Mouse (Mus musculus) kidney, postnatal 14 days (tissue): ENCODE data around the gene Sgk1.
"Not testable (repeated sequence)": the region's sequence is repeated elsewhere in the genome, so short reads cannot be mapped to it uniquely, and the experiment has no call there.

Experiments
- DNase-seq: peaks from one replicate; pipeline ENCODE4 v3.0.0; 2022; ENCODE audit warnings: mixed read lengths

Sgk1 gene

DNA sequence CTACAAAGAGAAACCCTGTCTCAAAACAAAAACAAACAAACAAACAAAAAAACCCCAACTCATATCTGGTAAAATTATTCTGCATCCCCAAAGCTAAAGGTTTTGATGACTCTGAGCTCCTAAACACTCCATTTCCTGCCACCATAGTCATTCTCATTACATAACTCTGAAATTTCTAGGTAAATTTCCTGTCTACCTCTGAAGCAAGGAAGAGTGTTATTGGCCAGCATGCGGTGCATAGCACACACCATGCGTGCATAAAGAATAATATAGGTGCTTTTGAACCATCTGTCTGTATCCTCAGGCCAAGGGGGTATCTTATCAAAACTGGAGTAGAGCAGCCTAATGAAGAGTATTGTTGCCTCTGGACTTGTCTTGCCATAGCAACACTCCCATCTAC lies 13.8 kb upstream of the Sgk1 start:
- DNase-seq: no peak

DNA sequence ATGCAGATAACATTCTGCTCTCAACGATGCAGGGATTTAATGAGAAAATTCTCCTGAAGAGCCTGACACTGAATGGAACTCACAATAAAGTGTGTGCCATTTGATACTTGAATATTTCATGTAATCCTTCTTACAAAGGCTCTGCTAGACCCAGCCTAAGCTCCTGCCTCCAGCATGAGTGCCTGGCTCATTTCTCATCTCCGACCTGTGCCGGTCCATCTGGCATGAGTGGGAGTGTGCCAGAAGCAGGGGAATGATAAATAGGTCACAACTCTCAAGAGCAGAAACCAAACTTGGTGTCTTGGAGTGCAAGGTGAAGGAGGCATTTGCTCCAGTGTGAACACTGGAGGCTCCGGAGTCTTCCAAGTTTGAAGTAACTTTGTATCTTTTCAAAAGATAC lies 13.4 kb upstream of the Sgk1 start:
- no peak for DNase-seq

DNA sequence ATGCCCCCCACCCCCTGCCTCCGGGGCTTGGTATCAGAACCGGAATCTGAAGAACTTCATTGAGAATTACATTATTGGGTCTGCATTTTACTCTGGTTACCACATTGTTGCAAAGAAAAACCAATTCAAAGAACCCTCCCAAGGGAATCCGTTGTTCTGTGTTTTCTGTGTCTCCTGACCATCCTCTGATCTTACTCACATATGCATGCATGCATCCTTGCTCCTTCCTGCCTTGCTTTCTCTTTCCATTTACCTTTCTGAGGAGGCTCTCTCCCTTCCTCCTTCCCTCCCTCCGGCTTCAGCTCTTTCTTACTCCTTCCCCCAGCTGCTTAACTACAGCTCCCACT lies 174 bp upstream of the Sgk1 start:
- DNase-seq: no peak

DNA sequence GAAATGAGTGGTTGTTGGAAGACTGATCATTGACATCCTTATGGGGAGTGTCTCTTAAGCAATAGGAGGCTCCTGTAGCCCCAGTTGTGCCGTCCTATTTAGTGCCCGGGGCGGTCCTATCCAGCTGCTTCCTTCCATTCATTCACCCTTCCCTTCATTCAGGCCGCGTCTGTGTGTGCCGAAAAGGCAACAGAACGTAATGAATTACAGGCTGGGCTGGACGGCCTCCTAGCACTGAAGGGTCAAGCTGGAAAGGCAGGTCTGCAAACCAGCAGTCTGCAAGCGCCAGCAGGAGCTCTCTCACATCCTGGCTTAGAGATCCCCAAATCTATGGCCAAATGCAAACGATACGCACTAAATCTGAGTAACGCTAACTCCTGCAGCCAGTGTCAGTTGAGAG lies 1.6 kb downstream of the Sgk1 start:
- DNase-seq: peak; percentile 26

DNA sequence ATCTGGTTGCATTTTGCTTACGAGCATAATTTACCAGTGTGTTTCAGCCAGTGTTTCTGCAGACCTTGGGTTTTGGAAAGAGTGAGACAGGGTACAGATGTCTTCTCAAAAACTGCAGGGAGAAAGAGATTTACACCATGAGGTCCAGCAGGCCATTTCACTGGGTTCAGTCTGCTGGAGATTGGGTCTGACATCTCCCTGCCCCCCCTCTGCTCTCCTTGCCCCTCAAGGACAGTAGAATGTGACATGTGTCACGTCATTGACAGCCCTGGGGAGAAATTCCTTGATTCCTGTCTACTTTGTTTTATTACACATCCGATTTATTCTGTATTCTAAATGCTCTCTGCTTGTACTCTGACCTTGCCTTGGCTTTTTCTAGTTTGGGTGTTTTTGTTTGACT lies 2.5 kb downstream of the Sgk1 start:
- no peak for DNase-seq

DNA sequence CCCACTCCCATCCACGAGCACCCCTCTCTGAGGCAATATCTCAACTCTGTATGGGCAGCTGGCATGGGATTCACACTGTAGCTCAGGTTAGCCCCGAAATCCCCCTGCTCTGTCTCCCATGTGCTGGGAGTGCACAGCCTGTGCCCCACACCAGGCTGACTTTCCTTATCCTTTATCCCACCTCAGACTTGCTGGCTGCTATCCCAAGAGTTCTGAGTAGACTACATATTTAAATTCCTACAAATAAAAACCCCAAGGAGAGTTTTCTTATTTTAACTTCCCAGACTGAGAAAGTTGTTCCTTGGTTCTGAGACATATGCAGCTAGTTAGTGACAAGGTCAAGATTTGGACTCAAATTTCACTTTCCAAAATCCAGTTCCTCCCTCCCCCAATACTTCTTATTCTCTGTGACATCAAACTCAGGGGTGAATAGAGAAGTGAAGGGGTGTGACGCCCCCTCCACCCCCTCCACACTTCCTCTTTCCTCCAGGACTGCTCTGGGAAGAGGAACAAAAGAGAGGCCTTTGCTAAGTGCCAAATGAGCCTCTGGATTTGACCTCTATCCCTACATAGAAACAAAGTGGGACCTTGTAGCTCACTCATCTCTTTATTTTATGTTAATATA lies 7.3 kb downstream of the Sgk1 start:
- DNase-seq: no peak

DNA sequence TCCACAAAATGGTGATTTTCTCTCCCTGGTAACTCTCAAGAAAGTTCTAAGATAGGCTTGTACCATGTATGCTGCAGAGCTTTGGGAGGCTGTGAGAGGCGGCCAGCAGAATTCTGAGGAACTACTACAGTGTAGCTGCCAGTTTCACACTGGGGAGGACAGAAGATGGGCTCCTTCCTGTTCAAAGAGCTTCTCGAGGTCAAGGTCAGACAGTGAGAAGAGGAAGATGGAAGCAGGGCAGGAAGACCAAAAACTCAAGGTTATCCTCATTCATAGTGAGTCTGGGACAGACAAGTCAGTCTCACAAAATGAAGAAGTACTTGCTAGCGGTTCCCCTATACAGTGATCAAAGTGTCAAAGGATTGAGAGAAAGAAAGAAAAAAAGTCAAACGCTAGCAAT lies 8.3 kb downstream of the Sgk1 start:
- no peak for DNase-seq

DNA sequence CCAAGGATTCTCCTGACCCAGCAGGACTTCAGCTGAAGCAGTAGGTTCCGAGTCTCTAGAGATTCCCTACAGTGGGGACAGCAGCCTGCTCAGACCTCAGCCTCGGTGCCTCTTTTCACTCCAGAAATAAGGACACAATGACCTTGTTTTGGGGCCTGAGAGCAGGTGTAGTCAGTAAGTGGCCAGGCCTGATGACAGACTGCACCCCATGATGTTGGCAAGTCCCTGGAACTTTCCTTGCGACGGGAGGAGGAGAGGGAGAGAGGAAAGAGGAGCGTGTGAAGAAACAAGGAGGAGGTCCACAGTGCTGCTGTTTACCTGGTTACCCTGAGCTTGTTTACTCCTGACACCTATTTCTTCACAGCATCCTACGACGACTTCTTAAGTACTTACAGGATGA lies 9.5 kb downstream of the Sgk1 start:
- DNase-seq: no peak

DNA sequence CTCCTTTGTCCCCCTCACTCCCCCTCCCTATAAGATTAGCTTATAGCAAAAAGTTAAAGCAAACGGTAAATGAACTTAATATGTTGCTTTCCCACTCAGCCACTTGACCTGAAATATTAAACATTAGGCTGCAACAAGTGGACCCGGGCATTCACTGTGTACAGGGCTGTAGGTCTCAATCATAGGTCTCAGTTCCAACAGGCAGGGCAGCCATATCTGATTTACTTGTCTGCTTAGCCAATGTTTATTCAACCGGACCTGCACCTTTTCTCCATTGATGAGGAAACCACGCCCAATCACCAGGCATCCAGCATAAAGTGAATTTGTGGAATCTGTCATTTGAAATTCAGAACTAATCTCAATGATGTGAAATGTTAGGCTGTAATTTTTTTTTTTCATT lies 10.1 kb downstream of the Sgk1 start:
- no peak for DNase-seq

DNA sequence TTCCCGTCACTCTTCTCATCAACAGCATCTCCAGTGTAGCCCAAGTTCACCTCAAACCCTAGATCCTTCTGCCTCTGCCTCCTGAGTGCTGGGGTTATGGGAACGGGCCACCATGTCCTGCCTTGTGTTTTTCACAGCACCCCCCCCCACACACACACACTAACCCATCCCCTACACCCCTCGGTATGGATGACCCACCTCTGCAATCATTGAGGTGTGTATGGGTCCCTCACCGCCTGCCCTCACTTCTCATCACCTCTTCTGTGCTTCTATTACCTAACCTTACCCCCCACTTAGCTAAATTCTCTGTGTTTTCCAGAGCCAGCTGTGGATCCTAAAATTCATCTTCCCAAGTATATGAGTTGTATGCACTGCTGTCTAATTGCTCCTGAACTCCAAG lies 16.4 kb downstream of the Sgk1 start:
- DNase-seq: no peak

DNA sequence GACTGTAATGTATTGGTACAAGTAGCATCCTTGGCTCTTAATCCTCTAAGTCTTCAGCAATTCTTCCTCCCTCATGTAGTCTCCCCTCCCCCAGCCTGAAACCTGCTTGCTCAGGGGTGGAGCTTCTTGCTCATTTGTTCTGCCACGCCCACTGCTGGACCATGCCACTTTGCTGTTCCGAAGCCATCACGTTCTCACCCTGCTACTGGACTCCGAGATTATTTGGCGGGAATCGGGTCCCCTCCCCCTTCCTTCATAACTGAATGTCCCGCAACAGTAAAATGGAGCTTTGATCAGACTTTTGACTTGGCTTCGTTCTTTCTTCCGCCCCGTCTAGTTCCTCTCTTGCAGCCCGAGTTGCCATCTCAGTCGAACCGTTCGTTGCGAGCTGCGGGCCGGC lies 16.9 kb downstream of the Sgk1 start:
- not testable (repeated sequence) for DNase-seq

DNA sequence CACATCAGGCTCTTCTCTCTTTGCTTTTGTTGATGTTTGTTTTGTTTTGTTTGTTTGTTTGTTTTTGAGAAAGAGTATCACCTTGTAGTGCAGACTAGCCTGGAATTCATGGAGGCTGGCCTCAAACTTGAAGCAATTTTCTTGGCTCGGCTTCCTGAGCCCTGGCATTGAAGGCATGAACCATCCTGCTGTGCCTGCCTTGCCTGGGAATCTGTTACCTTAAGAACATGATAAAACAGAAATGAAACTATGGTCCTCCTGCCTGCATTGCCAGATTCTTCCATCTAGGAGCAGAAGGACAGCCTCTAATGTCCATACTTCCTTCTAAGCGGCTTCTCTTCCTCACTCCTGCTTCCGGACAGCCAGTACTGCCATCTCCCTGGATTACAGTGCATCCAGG lies 17.4 kb downstream of the Sgk1 start:
- DNase-seq: no peak

DNA sequence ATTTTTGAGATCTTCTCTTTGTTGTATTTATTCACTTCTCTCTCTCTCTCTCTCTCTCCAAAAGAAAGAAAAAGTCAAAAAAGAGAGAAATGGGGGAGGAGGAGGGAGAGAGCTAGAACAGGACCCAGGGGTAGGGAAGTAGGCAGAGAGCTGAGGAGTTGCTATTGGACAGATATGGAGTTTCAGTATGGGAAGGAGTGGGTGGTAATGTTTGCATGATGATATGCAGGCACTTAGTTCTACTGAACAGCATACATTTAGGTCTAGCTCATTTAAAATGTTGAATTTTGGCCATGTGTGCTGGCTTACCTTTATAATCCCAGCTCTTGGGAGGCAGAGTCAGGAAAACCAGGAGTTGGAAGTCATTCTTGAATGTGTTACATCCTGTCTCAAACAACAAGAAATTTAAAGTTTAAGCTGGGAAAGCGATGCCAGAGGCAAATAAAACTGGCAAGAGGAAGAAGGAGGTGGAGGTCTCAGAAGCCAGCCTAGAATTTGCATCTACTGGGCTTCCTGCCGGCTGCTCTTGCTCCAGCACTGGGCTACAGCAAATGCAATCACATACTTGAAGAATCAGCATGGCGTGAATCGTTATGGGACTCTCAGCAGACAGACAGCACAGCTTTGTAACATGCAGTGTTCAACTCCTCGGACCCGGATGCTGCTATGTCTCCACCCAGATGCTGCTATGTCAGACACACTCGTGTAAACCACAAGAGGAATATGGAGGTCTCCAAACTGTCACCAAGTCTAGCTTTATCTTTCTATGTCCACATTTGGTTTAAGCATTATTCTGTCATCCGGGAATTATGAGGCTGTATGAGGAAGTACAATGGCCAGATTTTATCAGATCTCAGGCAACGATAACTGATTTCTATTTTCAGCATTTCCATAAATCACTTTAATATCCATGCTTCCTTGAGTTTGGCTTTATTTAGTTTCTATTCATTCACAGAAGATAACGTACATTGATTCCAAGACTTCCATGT lies 20.5 kb downstream of the Sgk1 start:
- DNase-seq: no peak

DNA sequence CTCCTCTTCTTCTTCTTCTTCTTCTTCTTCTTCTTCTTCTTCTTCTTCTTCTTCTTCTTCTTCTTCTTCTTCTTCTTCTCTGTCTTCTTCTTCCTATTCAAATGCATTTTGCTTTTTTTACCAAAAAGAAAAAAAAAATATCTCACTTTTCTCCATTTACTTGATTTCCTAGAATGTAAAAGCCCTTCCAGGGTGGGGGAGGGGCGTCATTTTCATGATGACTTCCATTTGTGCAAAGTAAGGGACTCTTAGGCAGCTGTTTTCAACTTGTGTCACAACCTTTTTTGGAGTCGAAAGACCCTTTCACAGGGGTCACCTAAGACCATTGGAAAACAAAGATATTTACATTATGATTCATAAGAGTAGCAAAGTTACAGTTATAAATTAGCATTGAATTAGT lies 22.2 kb downstream of the Sgk1 start:
- no peak for DNase-seq

DNA sequence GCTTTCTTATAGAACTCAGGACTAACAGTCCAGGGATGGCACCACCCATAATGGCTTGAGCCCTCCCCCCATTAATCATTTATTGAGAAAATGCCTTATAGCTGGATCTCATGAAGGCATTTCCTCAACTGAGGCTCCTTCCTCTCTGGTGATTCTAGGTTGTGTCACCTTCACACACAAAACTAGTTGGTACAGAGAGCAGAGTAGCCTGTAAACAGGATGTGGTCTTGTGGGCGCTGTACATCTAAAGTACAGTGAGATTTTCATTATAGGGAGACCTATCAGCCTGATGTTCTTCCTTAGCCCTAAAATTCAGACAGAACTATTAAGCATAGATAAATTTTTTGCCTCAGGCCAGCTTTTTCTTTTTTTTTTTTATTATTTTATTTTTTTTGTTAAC lies 23.6 kb downstream of the Sgk1 start:
- no peak for DNase-seq

DNA sequence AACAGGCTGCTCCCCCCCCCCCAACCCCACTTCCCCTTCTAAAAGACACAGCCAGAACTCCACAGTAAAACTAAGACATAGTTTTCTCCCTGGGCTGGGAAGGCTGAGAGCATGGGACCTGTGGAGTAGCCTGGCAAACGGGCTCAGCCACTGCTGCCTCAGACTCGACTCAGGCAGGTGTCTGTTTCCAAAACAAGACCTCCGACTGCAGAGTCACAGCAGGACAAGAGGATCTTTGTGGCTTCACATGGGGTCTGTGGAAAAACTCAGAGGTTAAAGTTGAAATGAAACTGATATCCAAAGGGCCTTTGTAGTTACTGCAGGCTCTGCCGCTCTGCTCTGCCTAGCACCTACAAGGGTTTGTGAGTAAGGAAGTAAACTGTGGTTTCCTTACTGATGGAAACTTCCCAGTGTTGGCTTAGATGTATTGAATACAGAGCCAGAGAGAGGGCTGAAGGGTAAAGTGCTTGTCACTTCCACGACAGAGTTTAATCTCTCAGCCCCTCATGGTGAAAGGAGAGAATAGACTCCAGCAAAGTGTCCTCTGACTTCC lies 25.0 kb downstream of the Sgk1 start:
- DNase-seq: no peak

DNA sequence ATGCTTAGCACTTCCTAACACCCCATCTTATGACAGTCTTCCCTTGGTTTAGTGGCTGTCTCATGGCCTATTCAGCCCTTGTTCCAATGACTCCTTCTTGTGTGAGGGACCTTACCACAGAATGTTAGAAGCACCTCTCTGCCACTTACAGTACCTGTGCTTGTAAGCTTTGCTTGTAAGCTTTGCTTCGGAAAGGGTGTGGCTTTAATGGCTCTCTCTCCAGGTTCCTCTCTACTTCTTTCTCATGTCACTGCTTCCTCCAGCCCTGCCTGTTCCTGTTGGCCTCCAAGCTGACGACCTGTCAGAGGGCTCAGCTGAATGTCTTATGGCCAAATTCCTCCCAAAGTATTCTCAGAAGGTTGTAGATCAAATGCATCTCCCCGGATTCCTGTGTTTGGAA lies 25.8 kb downstream of the Sgk1 start:
- DNase-seq: no peak

DNA sequence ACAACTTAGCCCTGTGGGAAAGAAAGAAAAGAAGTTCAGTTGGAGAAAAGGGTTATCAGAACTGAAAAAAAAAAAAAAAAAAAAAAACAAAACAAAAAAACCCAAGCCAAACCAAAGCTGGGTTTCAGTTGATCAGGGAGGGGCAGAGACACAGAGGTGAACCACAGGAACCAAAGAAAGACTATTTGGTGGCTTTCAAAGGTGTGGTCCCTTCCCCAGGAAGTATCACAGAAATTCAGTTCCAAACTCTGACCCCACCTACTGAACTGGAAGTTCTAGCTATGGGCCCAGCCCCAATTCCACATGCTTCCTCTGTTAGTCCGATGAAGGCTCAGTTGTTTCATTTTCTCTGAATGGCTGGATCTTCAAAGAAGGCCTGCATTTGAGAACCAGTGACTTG lies 26.7 kb downstream of the Sgk1 start:
- DNase-seq: no peak

DNA sequence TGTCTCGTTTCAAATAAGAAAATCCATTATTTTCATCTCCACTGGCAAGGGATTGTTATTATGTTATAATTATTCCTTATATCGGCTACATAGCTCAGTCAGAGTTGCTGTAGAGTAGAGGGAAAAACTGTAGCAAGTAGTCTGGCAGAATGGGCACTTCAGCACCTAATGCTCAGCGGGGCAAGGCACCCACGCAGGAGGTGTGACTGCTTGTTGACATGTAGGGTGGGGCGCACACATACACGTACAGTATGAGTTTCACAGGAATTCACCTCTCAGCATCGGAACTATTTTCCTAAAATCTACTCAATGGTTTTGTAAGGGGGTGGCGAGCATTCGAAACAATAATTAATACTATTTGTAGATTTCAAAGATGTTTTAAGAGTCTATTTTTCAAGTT lies 28.4 kb downstream of the Sgk1 start:
- DNase-seq: no peak

DNA sequence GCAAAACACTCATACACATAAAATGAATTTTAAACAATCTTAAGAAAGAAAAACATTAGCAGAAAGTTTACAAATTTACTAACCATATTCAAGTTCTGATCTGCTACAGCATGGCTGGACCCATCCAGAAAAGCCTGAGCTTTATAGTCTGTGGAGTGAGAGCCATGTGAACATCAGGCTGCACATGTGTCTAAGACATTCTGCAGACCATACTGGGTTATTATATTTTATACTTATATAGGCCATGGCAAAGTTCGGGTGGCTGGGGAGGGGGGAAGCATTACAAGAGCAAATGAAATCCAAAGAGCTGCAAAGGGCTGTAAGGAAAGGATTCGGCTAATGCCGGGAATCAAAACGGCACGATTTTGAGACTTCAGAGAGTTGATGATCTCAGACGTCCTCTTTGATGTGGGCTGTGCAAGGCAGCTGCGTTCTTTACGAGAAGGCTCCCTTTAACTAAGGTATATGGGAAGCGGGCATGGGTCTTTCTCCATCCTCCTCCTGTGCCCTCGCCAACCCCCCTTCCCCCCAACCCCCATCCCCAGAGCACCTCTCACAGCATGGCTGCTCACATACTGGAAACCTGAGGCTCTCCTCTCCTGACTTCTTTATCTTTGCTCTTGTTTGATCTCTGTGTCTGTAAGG lies 29.4 kb downstream of the Sgk1 start:
- DNase-seq: no peak

DNA sequence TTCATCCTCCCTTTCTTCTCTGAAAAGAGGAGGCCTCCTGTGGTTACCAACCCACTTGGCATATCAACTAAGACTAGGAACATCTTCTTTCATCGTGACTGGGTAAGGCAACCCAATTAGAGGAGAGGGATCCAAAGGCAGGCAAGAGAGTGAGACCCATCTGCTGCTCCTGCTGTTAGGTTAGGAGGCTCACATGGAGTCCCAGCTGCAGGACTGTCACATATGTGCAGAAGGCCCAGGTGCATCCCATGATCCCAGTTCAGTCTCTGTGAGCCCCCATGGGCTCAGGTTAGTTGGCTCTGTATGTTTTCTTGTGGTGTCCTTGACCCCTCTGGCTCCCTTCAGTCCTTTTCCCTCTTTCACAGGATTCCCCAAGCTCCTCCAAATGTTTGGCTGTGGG lies 32.8 kb downstream of the Sgk1 start:
- no peak for DNase-seq

DNA sequence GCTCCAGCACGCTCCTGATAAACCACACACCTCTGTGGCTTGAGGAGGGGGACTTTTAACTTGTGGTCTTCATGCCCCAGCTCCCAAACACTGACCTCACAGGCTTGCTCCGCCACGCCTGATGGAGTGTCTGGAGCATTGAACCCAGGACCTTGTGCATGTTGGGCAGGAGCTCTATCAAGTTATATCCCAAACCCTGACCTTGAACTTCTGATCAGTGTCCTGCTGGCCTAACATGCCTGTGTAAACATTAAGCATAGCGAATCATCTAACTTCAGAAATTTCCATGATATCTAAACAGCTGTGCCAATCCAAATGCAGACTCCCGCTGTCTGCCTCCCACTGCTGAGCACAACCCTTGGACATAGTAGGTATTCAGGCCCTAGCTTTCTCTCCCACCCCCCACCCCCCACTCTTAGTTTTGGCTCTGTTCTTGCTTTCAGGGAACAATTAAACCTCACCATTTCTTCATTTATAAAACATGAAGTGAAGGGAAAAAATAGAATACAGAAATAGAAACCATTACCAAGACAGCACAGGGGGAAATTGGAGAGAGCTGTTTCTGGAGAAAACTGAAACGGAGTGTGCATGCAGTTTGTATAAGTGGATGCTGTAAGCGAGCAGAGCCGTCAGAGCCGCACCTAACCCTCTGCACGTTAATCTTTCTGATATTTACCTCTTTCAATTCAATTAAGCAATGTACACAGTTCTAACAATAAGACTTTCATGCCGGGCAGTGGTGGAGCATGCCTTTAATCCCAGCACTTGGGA lies 34.5 kb downstream of the Sgk1 start:
- no peak for DNase-seq
